Mouse (Mus musculus) lung, postnatal 0 days (tissue): Measurements from ENCODE around the gene Hist1h2ag. TPM values are rescaled to one million over a fixed set of nuclear protein-coding genes. Genes with fewer than 3 reads are reported as not detected.

ENCODE experiments used
- ATAC-seq: fragments of 200-750 bp; cut with Nextera tagmentation; 2 replicates; pipeline ENCODE4 v1.8.0; 2017; ENCODE audit warnings: moderate library complexity
- DNase-seq: peaks from one replicate; pipeline ENCODE4 v3.0.0-alpha.2; 2016; ENCODE audit warnings: low spot score
- H3K27ac ChIP-seq: fragments of 300-500 bp; sonication (generic); 2 replicates; pipeline ENCODE4 v1.5.1; 2014; ENCODE audit warnings: antibody characterized with exemption, mild to moderate bottlenecking, low read length, mixed read lengths
- H3K27me3 ChIP-seq: fragments of 300-500 bp; sonication (generic); replicated peaks from 2 replicates; pipeline ENCODE4 v1.6.1; 2014; ENCODE audit warnings: low read length, mixed read lengths; ENCODE audit not compliant: insufficient read depth
- H3K36me3 ChIP-seq: fragments of 300-500 bp; sonication (generic); 2 replicates; pipeline ENCODE4 v1.6.1; 2014; ENCODE audit warnings: low read length, mixed read lengths; ENCODE audit not compliant: insufficient read depth
- H3K4me1 ChIP-seq: fragments of 300-500 bp; sonication (generic); 2 replicates; pipeline ENCODE4 v1.6.1; 2014; ENCODE audit warnings: antibody characterized with exemption, low read depth, low read length, mixed read lengths; ENCODE audit not compliant: insufficient read depth
- H3K4me2 ChIP-seq: fragments of 300-500 bp; sonication (generic); replicated peaks from 2 replicates; pipeline ENCODE4 v1.6.1; 2014; ENCODE audit warnings: low read depth, mild to moderate bottlenecking, low read length, moderate library complexity, mixed read lengths
- H3K4me3 ChIP-seq: fragments of 300-500 bp; sonication (generic); 2 replicates; pipeline ENCODE4 v1.5.1; 2014; ENCODE audit warnings: low read depth, low read length
- H3K9ac ChIP-seq: fragments of 300-500 bp; sonication (generic); replicated peaks from 2 replicates; pipeline ENCODE4 v1.6.1; 2014; ENCODE audit warnings: low read depth, mild to moderate bottlenecking
- H3K9me3 ChIP-seq: fragments of 300-500 bp; sonication (generic); 2 replicates; pipeline ENCODE4 v1.6.1; 2016; ENCODE audit warnings: low read length, mixed read lengths
- CTCF ChIP-seq: IDR thresholded peaks from 2 replicates; pipeline ENCODE4 v1.5.1; 2016; ENCODE audit warnings: antibody characterized with exemption, mild to moderate bottlenecking
- EP300 ChIP-seq: IDR thresholded peaks from 2 replicates; pipeline ENCODE4 v1.6.1; 2016; ENCODE audit warnings: antibody characterized with exemption, mild to moderate bottlenecking, control low read depth
- WGBS: fragments of 180-500 bp; shearing (Covaris S2); extraction: QIAGEN DNeasy Blood & Tissue Kit; methylation state at CpG from one replicate; pipeline ENCODE4 v1.1.7; 2014; 5-methylcytosine and 5-hydroxymethylcytosine counted together
- polyA plus RNA-seq: library from polyadenylated mRNA; unstranded; fragments of >200 nt; fragmentation: Nextera tagmentation; extraction: Ambion mirVana; gene quantifications from 2 replicates; pipeline ENCODE4 v1.2.1, GENCODE M21; 2015

The Hist1h2ag gene
- polyA plus RNA-seq, 1 experiment from 2014 or later, result 2.7 TPM

- peak overlapping the region; percentile 5; the same call in 1 of the 2 replicates for H3K4me3 ChIP-seq
- WGBS, result 1% methylated on average over 12 of the region's 14 CpGs
- no peaks in the 10 kb centered on the region for H3K9me3 ChIP-seq
- DNase-seq (no peak), ATAC-seq (no peak)
- no peak overlapping the region for H3K9ac ChIP-seq
- H3K27ac ChIP-seq, result no peak overlapping the region
- TF ChIP-seq EP300 (no peak), CTCF (no peak)
- peak overlapping the region; percentile 53 for H3K4me2 ChIP-seq
- no peaks in the 10 kb centered on the region for H3K27me3 ChIP-seq
- H3K4me1 ChIP-seq, result peaks cover 3% of the 10 kb centered on the region; the same call in 1 of the 2 replicates
- no peaks in the 10 kb centered on the region for H3K36me3 ChIP-seq
Measured at GRCm38 (mm10) chr13:22034443-22035266, 8.1 kb downstream of the Hist1h2ag start.

DNA sequence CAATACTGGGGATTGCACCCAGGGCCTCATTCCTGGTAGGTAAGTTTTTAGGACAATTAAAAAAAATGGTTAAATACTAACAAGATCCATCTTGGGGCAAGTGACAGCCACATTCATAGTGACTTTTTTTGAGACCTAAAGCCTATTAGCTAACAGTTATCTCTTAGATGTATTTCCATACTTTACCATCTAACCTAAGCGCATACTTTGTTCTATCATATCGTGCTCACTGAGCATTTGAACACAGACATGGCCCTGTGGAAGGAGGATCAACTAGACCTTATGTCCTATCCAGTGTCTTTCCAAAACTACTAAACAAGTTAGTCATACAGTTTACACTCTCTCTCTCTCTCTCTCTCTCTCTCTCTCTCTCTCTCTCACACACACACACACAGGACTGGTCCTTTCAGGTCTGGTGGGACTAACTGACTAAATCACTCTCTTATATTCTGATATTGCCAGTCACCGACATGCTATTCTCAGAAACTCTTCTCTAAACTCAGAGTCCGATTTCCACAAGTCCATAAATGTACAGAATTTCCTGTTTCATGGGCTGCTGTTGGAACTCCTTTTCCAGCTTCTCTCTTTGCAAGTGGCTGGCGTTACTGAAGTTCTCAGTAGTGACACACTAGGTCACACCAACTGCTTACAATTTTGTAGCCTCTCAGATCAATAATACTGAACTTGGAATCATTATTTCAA, 8.9 kb downstream of the Hist1h2ag start:
- H3K4me2 ChIP-seq, result no peak overlapping the region
- no peak overlapping the region for H3K9ac ChIP-seq
- H3K36me3 ChIP-seq, result no peaks in the 10 kb centered on the region
- H3K27ac ChIP-seq, result no peak overlapping the region
- DNase-seq (no peak), ATAC-seq (no peak)
- WGBS, result 41% methylated on average over 5 of the region's 5 CpGs
- TF ChIP-seq EP300, result no peak
- no peak for TF ChIP-seq CTCF
- H3K4me3 ChIP-seq, result no peak overlapping the region
- peaks cover 3% of the 10 kb centered on the region; the same call in 1 of the 2 replicates for H3K4me1 ChIP-seq
- no peaks in the 10 kb centered on the region for H3K27me3 ChIP-seq
- no peaks in the 10 kb centered on the region for H3K9me3 ChIP-seq

DNA sequence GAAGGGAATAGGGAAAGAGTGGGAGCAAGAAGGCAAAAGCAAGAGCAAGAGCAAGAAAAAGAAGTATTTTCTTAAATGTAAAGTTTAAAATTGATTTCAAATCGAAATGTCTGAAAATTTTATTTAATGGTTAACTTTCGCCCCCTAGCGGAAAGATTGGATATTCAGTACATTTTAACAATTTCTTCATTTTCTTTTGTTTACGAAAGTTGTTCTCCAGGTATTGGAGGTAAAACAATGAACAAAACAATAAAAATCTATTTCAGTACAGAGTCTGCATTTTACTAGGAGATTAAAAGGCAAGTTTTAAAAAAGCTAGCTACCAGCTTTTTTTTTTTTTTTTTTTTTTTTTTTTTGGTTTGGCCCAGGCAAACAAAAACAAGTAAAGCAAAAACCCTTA, 12.3 kb downstream of the Hist1h2ag start:
- DNase-seq (peak; percentile 69), ATAC-seq (no peak)
- no peak overlapping the region for H3K4me2 ChIP-seq
- peaks cover 4% of the 10 kb centered on the region; the same call in 1 of the 2 replicates for H3K4me1 ChIP-seq
- no peaks in the 10 kb centered on the region for H3K36me3 ChIP-seq
- H3K27ac ChIP-seq, result no peak overlapping the region
- no peak for TF ChIP-seq EP300
- TF ChIP-seq CTCF, result peak; percentile 47; the same call in 1 of the 2 replicates
- WGBS, result 9% methylated on average over 4 of the region's 4 CpGs
- H3K27me3 ChIP-seq, result no peaks in the 10 kb centered on the region
- H3K9me3 ChIP-seq, result no peaks in the 10 kb centered on the region
- H3K4me3 ChIP-seq, result no peak overlapping the region
- H3K9ac ChIP-seq, result no peak overlapping the region

DNA sequence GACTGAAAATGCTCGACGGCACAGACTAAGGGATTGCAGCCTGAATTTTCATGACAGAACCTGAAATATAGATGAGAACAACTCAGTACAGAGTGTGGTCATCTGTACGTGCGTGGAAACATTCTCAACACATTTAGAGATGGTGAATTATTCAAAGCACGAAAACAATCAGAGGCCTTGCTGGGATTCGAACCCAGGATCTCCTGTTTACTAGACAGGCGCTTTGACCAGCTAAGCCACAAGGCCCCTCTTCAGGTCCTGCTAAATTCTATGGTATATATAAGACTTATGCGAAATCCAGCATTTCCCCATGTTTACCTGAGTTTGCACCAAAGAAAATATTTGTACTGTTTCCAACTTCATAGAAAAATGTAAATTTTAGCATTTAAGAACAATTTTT, 12.8 kb downstream of the Hist1h2ag start:
- Histone ChIP-seq H3K9ac (no peak overlapping the region), H3K4me1 (peaks cover 4% of the 10 kb centered on the region; the same call in 1 of the 2 replicates), H3K4me3 (no peak overlapping the region), H3K27me3 (no peaks in the 10 kb centered on the region), H3K36me3 (no peaks in the 10 kb centered on the region), H3K4me2 (no peak overlapping the region), H3K9me3 (no peaks in the 10 kb centered on the region), H3K27ac (no peak overlapping the region)
- no peak for DNase-seq
- TF ChIP-seq CTCF (no peak), EP300 (no peak)
- ATAC-seq, result no peak
- WGBS, result 37% methylated on average over 8 of the region's 8 CpGs

DNA sequence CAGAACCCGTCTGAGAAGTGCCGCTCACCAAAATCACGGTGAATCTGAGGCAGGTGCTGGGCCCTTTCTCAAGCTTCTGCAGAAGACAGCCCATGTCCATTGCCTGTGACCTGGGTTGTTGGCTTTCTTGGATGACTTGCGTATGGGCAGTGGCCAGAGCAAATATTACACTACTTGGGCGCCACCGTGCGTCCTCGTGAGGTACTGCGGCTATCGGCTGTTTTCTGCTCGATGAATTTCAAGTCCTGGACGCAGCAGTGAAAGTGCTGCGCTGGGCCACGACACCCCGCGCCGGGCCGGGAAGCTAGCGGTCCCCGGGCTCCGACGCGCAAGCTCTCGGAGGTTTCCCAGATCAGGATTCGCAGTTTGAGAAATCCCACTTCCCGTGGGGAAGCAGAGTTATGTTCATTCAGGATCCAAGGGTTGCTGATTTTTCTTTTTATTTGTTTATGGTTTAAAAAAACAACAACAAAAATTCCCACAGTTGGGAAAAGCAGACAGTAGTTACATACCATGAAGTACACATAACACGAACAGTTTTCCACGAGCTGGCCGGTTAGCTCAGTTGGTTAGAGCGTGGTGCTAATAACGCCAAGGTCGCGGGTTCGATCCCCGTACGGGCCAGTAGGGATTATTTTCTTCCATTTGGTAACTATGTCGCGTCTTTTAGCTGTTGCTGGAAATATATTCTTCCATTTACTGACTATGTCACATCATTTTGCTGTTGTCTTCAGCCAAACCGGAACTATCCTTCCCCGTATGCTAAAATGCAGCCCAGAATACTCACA, 13.9 kb downstream of the Hist1h2ag start:
- peaks cover 4% of the 10 kb centered on the region; the same call in 1 of the 2 replicates for H3K4me1 ChIP-seq
- 1% methylated on average over 40 of the region's 40 CpGs for WGBS
- H3K4me2 ChIP-seq, result peak overlapping the region; percentile 61
- no peaks in the 10 kb centered on the region for H3K9me3 ChIP-seq
- DNase-seq, result peak; percentile 94
- ATAC-seq, result peak; percentile 89
- H3K36me3 ChIP-seq, result no peaks in the 10 kb centered on the region
- TF ChIP-seq CTCF, result peak; percentile 98
- TF ChIP-seq EP300, result no peak
- no peaks in the 10 kb centered on the region for H3K27me3 ChIP-seq
- H3K9ac ChIP-seq, result peak overlapping the region; percentile 43; the same call in 1 of the 2 replicates
- H3K4me3 ChIP-seq, result peak overlapping the region; percentile 55
- peak overlapping the region; percentile 77 for H3K27ac ChIP-seq
